Mouse (Mus musculus) forebrain, postnatal 0 days (tissue): Measurements from ENCODE around the gene Ribc2. TPM values are rescaled to one million over a fixed set of nuclear protein-coding genes. Genes with fewer than 3 reads are reported as not detected.

ENCODE experiments used
- ATAC-seq: fragments of 200-750 bp; cut with Nextera tagmentation; 2 replicates; pipeline ENCODE4 v1.8.0; 2017; ENCODE audit warnings: mild to moderate bottlenecking, moderate library complexity
- DNase-seq: peaks from one replicate; pipeline ENCODE4 v3.0.0-alpha.2; 2015
- H3K27ac ChIP-seq: fragments of 300-500 bp; sonication (generic); 2 replicates; pipeline ENCODE4 v1.5.1; 2014; ENCODE audit warnings: low read depth, mild to moderate bottlenecking, antibody characterized with exemption, low read length, moderate library complexity, mixed read lengths
- H3K27me3 ChIP-seq: fragments of 300-500 bp; sonication (generic); 2 replicates; pipeline ENCODE4 v1.6.1; 2014; ENCODE audit warnings: mild to moderate bottlenecking, low read length, mixed read lengths; ENCODE audit not compliant: insufficient read depth
- H3K36me3 ChIP-seq: fragments of 300-500 bp; sonication (generic); 2 replicates; pipeline ENCODE4 v1.6.1; 2014; ENCODE audit warnings: mild to moderate bottlenecking, moderate library complexity; ENCODE audit not compliant: insufficient read depth
- H3K4me1 ChIP-seq: fragments of 300-500 bp; sonication (generic); 2 replicates; pipeline ENCODE4 v1.6.1; 2014; ENCODE audit warnings: antibody characterized with exemption; ENCODE audit not compliant: insufficient read depth
- H3K4me2 ChIP-seq: fragments of 300-500 bp; sonication (generic); 2 replicates; pipeline ENCODE4 v1.6.1; 2014; ENCODE audit warnings: low read depth, mild to moderate bottlenecking, moderate library complexity
- H3K4me3 ChIP-seq: fragments of 300-500 bp; sonication (generic); 2 replicates; pipeline ENCODE4 v1.5.1; 2014; ENCODE audit warnings: low read depth, low read length, mixed read lengths
- H3K9ac ChIP-seq: fragments of 300-500 bp; sonication (generic); 2 replicates; pipeline ENCODE4 v1.6.1; 2014; ENCODE audit warnings: mild to moderate bottlenecking
- H3K9me3 ChIP-seq: fragments of 300-500 bp; sonication (generic); 2 replicates; pipeline ENCODE4 v1.6.1; 2016; ENCODE audit warnings: low read length
- CTCF ChIP-seq: sonication (generic); IDR thresholded peaks from 2 replicates; pipeline ENCODE4 v1.5.1; 2016; ENCODE audit warnings: antibody characterized with exemption, control low read depth, low read depth
- WGBS: fragments of 180-500 bp; shearing (Covaris S2); extraction: QIAGEN DNeasy Blood & Tissue Kit; methylation state at CpG from one replicate; pipeline ENCODE4 v1.1.7; 2014; 5-methylcytosine and 5-hydroxymethylcytosine counted together
- polyA plus RNA-seq: library from polyadenylated mRNA; unstranded; fragments of >200 nt; fragmentation: Nextera tagmentation; extraction: Ambion mirVana; gene quantifications from 2 replicates; pipeline ENCODE4 v1.2.1, GENCODE M21; 2015
- total RNA-seq: library from RNA; depleted of rRNA; stranded (reverse); fragments of >200 nt; gene quantifications from 2 replicates; pipeline ENCODE4 v1.2.3, GENCODE M21; 2014

The Ribc2 gene
- total and polyA plus RNA-seq, 2 experiments from 2014 or later: 0.48 to 0.70 TPM

- H3K27me3 ChIP-seq: no peaks in the 10 kb centered on the region
- no peak overlapping the region for H3K4me3 ChIP-seq
- no peaks in the 10 kb centered on the region for H3K4me1 ChIP-seq
- no peak overlapping the region for H3K27ac ChIP-seq
- no peaks in the 10 kb centered on the region for H3K36me3 ChIP-seq
- WGBS: 92% methylated on average over 1 of the region's 1 CpGs
- 0 out of 2 replicates have a peak, but pooled peaks have one; percentile 16 for TF ChIP-seq CTCF
- no peak overlapping the region for H3K9ac ChIP-seq
- H3K4me2 ChIP-seq: no peak overlapping the region
- ATAC-seq (no peak), DNase-seq (no peak)
- H3K9me3 ChIP-seq: no peaks in the 10 kb centered on the region
Measured at GRCm38 (mm10) chr15:85143747-85144146, 11.9 kb downstream of the Ribc2 start.

- H3K27me3 ChIP-seq: no peaks in the 10 kb centered on the region
- H3K4me3 ChIP-seq: no peak overlapping the region
- H3K4me1 ChIP-seq: no peaks in the 10 kb centered on the region
- H3K9me3 ChIP-seq: no peaks in the 10 kb centered on the region
- no peak for ATAC-seq
- WGBS: 91% methylated on average over 5 of the region's 5 CpGs
- H3K4me2 ChIP-seq: no peak overlapping the region
- no peak for DNase-seq
- TF ChIP-seq CTCF: no peak
- no peak overlapping the region for H3K9ac ChIP-seq
- no peak overlapping the region for H3K27ac ChIP-seq
- H3K36me3 ChIP-seq: no peaks in the 10 kb centered on the region
Measured at GRCm38 (mm10) chr15:85144249-85144648, 12.4 kb downstream of the Ribc2 start.

- no peak overlapping the region for H3K4me3 ChIP-seq
- H3K27ac ChIP-seq: no peak overlapping the region
- TF ChIP-seq CTCF: peak; percentile 99
- WGBS: 26% methylated on average over 13 of the region's 13 CpGs
- no peaks in the 10 kb centered on the region for H3K27me3 ChIP-seq
- peak; percentile 88 for ATAC-seq
- H3K9ac ChIP-seq: no peak overlapping the region
- H3K9me3 ChIP-seq: no peaks in the 10 kb centered on the region
- H3K4me1 ChIP-seq: no peaks in the 10 kb centered on the region
- no peaks in the 10 kb centered on the region for H3K36me3 ChIP-seq
- DNase-seq: peak; percentile 87
- peak overlapping the region; percentile 36 for H3K4me2 ChIP-seq
Measured at GRCm38 (mm10) chr15:85151433-85151918, 19.6 kb downstream of the Ribc2 start.

GRCm38 (mm10) chr15:85152577-85152976 lies 20.7 kb downstream of the Ribc2 start:
- H3K9ac ChIP-seq: no peak overlapping the region
- no peaks in the 10 kb centered on the region for H3K9me3 ChIP-seq
- no peak for TF ChIP-seq CTCF
- ATAC-seq (no peak), DNase-seq (no peak)
- 70% methylated on average over 3 of the region's 3 CpGs for WGBS
- no peaks in the 10 kb centered on the region for H3K36me3 ChIP-seq
- H3K27me3 ChIP-seq: no peaks in the 10 kb centered on the region
- no peak overlapping the region for H3K4me2 ChIP-seq
- H3K27ac ChIP-seq: no peak overlapping the region
- H3K4me3 ChIP-seq: no peak overlapping the region
- no peaks in the 10 kb centered on the region for H3K4me1 ChIP-seq

GRCm38 (mm10) chr15:85154091-85154490 lies 22.2 kb downstream of the Ribc2 start:
- Histone ChIP-seq H3K36me3 (no peaks in the 10 kb centered on the region), H3K27me3 (no peaks in the 10 kb centered on the region), H3K4me3 (no peak overlapping the region), H3K4me2 (no peak overlapping the region), H3K27ac (no peak overlapping the region), H3K9ac (no peak overlapping the region), H3K4me1 (no peaks in the 10 kb centered on the region), H3K9me3 (no peaks in the 10 kb centered on the region)
- no peak for TF ChIP-seq CTCF
- ATAC-seq: no peak
- DNase-seq: no peak
- WGBS: 89% methylated on average over 3 of the region's 3 CpGs

- 44% methylated on average over 4 of the region's 4 CpGs for WGBS
Measured at GRCm38 (mm10) chr15:85156198-85156597, 24.3 kb downstream of the Ribc2 start.

GRCm38 (mm10) chr15:85161416-85161815 lies 29.5 kb downstream of the Ribc2 start:
- Histone ChIP-seq H3K27ac (no peak overlapping the region), H3K9me3 (no peaks in the 10 kb centered on the region), H3K36me3 (no peaks in the 10 kb centered on the region), H3K27me3 (no peaks in the 10 kb centered on the region), H3K9ac (no peak overlapping the region), H3K4me1 (no peaks in the 10 kb centered on the region), H3K4me2 (no peak overlapping the region), H3K4me3 (no peak overlapping the region)
- no peak for DNase-seq
- TF ChIP-seq CTCF: no peak
- ATAC-seq: no peak

More at GRCm38 (mm10) chr15:85156198-85156597, 24.3 kb downstream of the Ribc2 start:
- H3K36me3 ChIP-seq: no peaks in the 10 kb centered on the region
- ATAC-seq (no peak), DNase-seq (no peak)
- no peaks in the 10 kb centered on the region for H3K9me3 ChIP-seq
- no peak overlapping the region for H3K4me3 ChIP-seq
- no peaks in the 10 kb centered on the region for H3K4me1 ChIP-seq
- H3K9ac ChIP-seq: no peak overlapping the region
- H3K4me2 ChIP-seq: no peak overlapping the region
- TF ChIP-seq CTCF: no peak
- no peak overlapping the region for H3K27ac ChIP-seq
- H3K27me3 ChIP-seq: no peaks in the 10 kb centered on the region
